Mouse (Mus musculus): Measurements from ENCODE around the gene Dnah8.
A peak's percentile ranks its signal among the peaks of the same experiment; 100 is the strongest.

The Dnah8 gene

DNA sequence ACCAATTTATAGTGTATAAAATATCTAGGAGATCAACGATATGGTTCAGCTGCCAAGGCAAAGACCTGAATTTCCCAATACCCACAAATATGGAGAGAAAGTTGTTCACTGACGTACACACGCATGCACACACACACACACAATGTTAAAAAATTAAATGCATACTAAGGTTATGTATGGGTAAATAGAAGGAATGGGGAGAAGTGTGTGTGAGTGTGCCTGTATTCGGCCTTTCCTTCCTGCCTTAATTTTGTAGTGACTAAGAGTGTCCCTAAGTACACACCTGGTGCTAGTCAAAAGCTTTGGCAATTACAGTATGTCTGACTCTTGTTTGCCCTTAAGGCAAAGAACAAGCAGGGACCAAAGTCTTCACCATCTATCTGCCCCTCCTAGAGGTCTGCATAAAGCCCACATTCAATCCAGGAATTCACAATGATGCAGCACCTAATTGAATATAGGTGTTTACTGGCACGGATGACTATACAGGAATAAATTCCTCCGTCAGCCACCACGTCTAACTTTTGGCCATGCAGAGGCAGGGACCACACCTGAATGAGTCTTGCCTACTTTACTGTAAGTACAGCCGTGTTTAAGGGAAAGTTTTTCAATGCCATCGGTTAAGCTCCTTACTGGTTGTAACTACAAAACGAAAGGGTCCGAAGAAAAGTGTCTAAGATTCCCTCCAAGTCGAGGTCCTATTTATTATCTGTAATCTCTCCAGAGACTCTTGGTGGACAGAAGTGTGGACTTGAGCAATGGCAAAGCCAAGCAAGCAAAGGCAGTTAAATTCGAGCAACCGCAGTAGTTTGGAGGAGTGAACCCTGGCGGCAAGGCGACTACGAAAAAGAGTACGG is 12.7 kb upstream of the Dnah8 start:
- Histone ChIP-seq H3K27me3 (ENCODE audit: insufficient read depth, low read length) (peaks cover 10% of the 10 kb centered on the region), H3K4me1 (replicated peaks; ENCODE audit: low read depth, low read length) (peaks cover 57% of the 10 kb centered on the region), H3K36me3 (ENCODE audit: insufficient read depth, low read length) (peaks cover 15% of the 10 kb centered on the region; the same call in 1 of the 2 replicates), H3K4me3 (replicated peaks; ENCODE audit: low read length) (peak overlapping the region; percentile 88), H3K9me3 (ENCODE audit: low read length) (no peaks in the 10 kb centered on the region)
- TF ChIP-seq NANOG (IDR thresholded peaks at IDR 0.05; ENCODE audit: borderline replicate concordance, low read length) (0 out of 2 replicates have a peak, but pooled peaks have one; percentile 2), POU5F1 (IDR thresholded peaks at IDR 0.05; ENCODE audit: borderline replicate concordance, low read length) (no peak)

DNA sequence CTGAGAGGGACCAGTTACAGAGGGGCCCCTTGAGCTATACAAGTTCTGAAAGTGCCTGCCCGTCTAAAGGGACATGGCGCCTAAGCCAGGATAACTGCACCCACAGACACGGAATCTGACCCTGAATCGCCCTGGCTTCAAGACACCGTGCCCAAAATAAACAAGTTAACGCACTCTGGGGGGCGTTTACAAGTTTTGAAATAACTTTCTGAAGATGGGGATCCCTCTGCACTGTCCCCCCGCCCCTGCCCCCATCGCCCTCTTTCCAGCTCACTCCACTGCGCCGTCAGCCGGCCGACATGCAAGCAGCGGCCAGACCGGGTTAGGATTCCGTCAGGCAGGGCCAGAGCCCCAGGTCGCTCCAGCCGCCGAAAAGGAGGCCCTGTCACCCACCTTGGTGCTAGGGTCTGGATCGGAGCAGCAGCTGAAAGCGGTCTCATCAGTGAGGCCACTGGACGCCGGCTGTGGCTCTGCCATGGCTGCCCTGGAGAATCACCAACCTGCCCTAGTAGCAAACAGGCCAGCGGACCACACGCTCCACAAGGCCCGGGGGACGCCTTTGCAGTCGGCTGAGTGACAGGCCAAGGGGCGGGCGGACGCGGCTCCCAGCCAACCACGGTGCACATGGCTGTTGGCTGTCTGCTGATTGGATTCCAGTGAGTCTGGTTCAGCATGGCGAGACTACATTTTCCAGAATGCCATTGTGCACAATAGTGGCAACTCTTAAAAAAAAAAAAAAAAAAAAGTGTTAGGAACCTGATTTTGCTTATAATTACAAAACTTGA is 11.9 kb upstream of the Dnah8 start:
- Histone ChIP-seq H3K27me3 (ENCODE audit: insufficient read depth, low read length) (peaks cover 11% of the 10 kb centered on the region), H3K9me3 (ENCODE audit: low read length) (no peaks in the 10 kb centered on the region), H3K4me1 (replicated peaks; ENCODE audit: low read depth, low read length) (peaks cover 49% of the 10 kb centered on the region), H3K4me3 (replicated peaks; ENCODE audit: low read length) (peak overlapping the region; percentile 88), H3K36me3 (ENCODE audit: insufficient read depth, low read length) (peaks cover 11% of the 10 kb centered on the region; the same call in 1 of the 2 replicates)
- TF ChIP-seq NANOG (IDR thresholded peaks at IDR 0.05; ENCODE audit: borderline replicate concordance, low read length): no peak
- TF ChIP-seq POU5F1 (IDR thresholded peaks at IDR 0.05; ENCODE audit: borderline replicate concordance, low read length): no peak
- TF ChIP-seq CTCF (conservative IDR thresholded peaks at IDR 0.05; ENCODE audit: low read length): no peak

DNA sequence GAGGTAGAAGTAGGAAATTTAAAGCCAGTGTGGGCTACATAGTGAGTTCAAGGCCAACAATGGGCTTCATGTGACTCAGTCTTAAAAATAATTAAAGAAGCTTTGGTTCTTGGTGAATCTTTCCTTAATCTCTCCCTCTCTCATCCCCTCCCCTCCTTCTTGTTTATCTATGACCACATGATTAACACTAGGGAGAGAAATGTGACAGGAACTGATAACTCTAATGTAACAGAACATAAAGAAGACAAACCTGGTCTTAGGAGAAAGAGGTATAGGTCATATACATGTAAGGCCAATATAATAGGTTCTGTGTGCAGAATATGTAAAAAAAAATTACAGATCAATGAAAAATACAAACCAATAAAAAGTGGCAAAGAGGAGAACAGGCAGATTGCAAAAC is 10.8 kb upstream of the Dnah8 start:
- peaks cover 44% of the 10 kb centered on the region for H3K4me1 ChIP-seq (replicated peaks; ENCODE audit: low read depth, low read length)
- H3K27me3 ChIP-seq (ENCODE audit: insufficient read depth, low read length): peaks cover 11% of the 10 kb centered on the region
- TF ChIP-seq CTCF (conservative IDR thresholded peaks at IDR 0.05; ENCODE audit: low read length) (no peak), NANOG (IDR thresholded peaks at IDR 0.05; ENCODE audit: borderline replicate concordance, low read length) (no peak), POU5F1 (IDR thresholded peaks at IDR 0.05; ENCODE audit: borderline replicate concordance, low read length) (no peak)
- H3K36me3 ChIP-seq (ENCODE audit: insufficient read depth, low read length): peaks cover 2% of the 10 kb centered on the region; the same call in 1 of the 2 replicates
- H3K4me3 ChIP-seq (replicated peaks; ENCODE audit: low read length): no peak overlapping the region
- no peaks in the 10 kb centered on the region for H3K9me3 ChIP-seq (ENCODE audit: low read length)

DNA sequence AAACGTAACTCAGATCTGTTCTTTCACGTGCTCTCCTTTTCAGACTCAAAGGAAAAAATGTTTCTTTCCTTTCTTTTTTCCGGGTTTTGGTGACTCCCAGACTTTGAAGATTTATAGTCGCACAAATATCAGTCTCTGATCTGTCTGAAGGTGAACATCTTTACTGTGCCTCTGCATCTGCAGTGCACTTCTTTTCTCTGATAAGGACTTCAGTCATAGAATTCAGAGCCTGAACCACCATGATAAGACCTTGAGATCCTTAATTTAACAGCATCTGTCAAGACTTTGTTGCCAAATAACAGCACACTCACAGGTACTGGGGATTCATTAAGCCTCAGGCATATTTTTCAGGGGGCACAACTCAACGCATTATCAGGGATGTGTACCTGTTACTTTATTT is 8.0 kb upstream of the Dnah8 start:
- H3K4me3 ChIP-seq (replicated peaks; ENCODE audit: low read length): no peak overlapping the region
- peaks cover 11% of the 10 kb centered on the region for H3K27me3 ChIP-seq (ENCODE audit: insufficient read depth, low read length)
- H3K9me3 ChIP-seq (ENCODE audit: low read length): peaks cover 12% of the 10 kb centered on the region
- peaks cover 16% of the 10 kb centered on the region for H3K4me1 ChIP-seq (replicated peaks; ENCODE audit: low read depth, low read length)
- peaks cover 2% of the 10 kb centered on the region; the same call in 1 of the 2 replicates for H3K36me3 ChIP-seq (ENCODE audit: insufficient read depth, low read length)
- TF ChIP-seq POU5F1 (IDR thresholded peaks at IDR 0.05; ENCODE audit: borderline replicate concordance, low read length): no peak
- no peak for TF ChIP-seq CTCF (conservative IDR thresholded peaks at IDR 0.05; ENCODE audit: low read length)
- no peak for TF ChIP-seq NANOG (IDR thresholded peaks at IDR 0.05; ENCODE audit: borderline replicate concordance, low read length)

DNA sequence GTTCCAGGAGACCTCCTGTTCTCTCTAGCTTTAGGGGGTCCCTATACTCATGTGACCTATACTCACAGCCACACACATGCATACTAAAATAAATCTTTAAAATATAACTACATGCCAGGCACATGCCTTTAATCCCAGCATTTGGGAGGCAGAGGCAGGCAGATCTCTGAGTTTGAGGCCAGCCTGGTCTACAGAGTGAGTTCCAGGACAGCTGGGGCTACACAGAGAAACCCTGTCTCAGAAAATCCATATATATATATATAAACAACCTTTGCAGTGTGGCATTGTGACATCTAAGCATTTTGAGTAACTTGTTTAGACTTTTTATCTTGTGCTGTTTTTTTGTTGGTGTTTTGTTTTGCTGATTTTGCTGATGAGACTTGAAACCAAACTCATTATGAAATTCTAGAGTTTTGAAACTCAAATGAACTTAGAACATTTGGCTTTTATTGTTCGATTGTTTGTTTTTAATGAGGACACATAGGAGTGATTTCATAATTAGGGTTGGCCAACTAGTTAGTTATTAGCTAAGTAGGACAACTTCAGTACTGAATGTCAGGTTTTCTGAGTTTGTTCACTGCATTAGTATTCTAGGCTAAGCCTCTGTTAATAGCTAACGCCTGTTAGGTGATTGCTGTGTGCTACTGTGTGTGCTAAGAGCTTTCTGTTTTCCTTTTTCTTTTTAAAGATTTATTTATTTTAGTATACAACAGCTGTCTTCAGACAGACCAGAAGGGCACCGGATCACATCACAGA is 5.8 kb upstream of the Dnah8 start:
- no peak for TF ChIP-seq NANOG (IDR thresholded peaks at IDR 0.05; ENCODE audit: borderline replicate concordance, low read length)
- no peak for TF ChIP-seq POU5F1 (IDR thresholded peaks at IDR 0.05; ENCODE audit: borderline replicate concordance, low read length)
- no peak for TF ChIP-seq CTCF (conservative IDR thresholded peaks at IDR 0.05; ENCODE audit: low read length)
- H3K9me3 ChIP-seq (ENCODE audit: low read length): peaks cover 15% of the 10 kb centered on the region

DNA sequence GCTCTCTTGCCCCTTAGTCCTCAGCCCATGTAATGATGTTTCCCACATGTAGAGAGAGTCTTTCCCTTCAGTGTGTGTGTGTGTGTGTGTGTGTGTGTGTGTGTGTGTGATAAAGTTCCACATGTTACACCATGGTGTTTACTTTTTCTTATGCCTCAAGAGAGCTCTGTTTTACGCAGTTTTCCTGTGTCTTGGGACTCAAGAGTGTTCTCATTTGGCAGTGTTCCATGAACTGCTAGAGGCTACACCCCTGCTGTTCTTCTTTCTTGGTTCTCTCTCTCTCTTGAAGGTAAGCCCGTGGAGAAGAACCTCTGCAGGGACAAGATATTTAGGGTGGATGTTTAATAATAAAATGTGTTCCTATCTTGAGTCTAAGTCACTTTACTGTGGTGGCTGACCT is 5.0 kb upstream of the Dnah8 start:
- H3K4me3 ChIP-seq (replicated peaks; ENCODE audit: low read length): no peak overlapping the region
- TF ChIP-seq CTCF (conservative IDR thresholded peaks at IDR 0.05; ENCODE audit: low read length) (no peak), NANOG (IDR thresholded peaks at IDR 0.05; ENCODE audit: borderline replicate concordance, low read length) (no peak), POU5F1 (IDR thresholded peaks at IDR 0.05; ENCODE audit: borderline replicate concordance, low read length) (no peak)
- H3K27me3 ChIP-seq (ENCODE audit: insufficient read depth, low read length): peaks cover 11% of the 10 kb centered on the region
- peaks cover 24% of the 10 kb centered on the region for H3K36me3 ChIP-seq (ENCODE audit: insufficient read depth, low read length)
- peaks cover 31% of the 10 kb centered on the region for H3K4me1 ChIP-seq (replicated peaks; ENCODE audit: low read depth, low read length)
- H3K9me3 ChIP-seq (ENCODE audit: low read length): peaks cover 15% of the 10 kb centered on the region

More for the DNA sequence above, 5.8 kb upstream of the Dnah8 start:
- peaks cover 11% of the 10 kb centered on the region for H3K27me3 ChIP-seq (ENCODE audit: insufficient read depth, low read length)
- no peak overlapping the region for H3K4me3 ChIP-seq (replicated peaks; ENCODE audit: low read length)
- H3K36me3 ChIP-seq (ENCODE audit: insufficient read depth, low read length): peaks cover 23% of the 10 kb centered on the region
- peaks cover 27% of the 10 kb centered on the region for H3K4me1 ChIP-seq (replicated peaks; ENCODE audit: low read depth, low read length)

DNA sequence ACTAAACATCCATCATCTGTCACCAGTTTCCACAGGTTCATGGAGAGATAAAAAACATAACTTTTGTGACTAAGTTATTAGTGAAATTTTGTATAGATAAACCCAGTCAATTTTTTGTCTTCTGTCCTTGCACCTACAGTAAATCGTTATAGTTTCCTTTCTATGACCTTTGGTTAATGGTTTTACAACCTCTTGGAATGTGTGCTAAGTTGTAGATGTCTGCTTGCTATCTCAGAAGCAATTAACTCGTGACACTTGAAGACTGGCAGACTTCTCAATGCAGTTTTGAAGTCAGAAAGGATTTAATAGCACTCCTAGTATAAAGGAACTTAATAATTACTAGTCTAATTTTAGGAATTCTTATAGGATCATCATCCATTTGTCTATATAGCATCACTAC is 3.6 kb upstream of the Dnah8 start:
- Histone ChIP-seq H3K9me3 (ENCODE audit: low read length) (peaks cover 15% of the 10 kb centered on the region), H3K27me3 (ENCODE audit: insufficient read depth, low read length) (peaks cover 7% of the 10 kb centered on the region), H3K4me3 (replicated peaks; ENCODE audit: low read length) (no peak overlapping the region), H3K4me1 (replicated peaks; ENCODE audit: low read depth, low read length) (peaks cover 31% of the 10 kb centered on the region), H3K36me3 (ENCODE audit: insufficient read depth, low read length) (peaks cover 24% of the 10 kb centered on the region)
- no peak for TF ChIP-seq NANOG (IDR thresholded peaks at IDR 0.05; ENCODE audit: borderline replicate concordance, low read length)
- no peak for TF ChIP-seq CTCF (conservative IDR thresholded peaks at IDR 0.05; ENCODE audit: low read length)
- no peak for TF ChIP-seq POU5F1 (IDR thresholded peaks at IDR 0.05; ENCODE audit: borderline replicate concordance, low read length)

DNA sequence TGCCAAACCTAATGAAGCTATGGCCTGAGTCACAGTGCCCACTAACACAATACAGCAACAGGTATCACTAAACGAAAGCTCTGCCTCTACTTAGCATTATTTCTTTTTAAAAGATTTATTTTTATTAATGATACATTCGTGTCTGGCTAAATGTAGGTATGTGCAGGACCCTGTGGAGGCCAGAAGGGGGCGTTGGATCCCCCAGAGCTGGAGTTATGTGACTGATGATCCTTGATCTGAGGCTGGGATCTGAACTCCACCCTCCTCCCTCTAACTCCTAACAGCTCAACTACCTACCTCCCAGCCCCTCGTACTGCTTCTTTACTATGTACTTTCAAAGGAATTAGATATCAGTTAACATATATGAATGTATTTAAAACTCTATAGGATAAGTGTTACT is 2.7 kb upstream of the Dnah8 start:
- peaks cover 15% of the 10 kb centered on the region for H3K9me3 ChIP-seq (ENCODE audit: low read length)
- TF ChIP-seq NANOG (IDR thresholded peaks at IDR 0.05; ENCODE audit: borderline replicate concordance, low read length): no peak
- TF ChIP-seq POU5F1 (IDR thresholded peaks at IDR 0.05; ENCODE audit: borderline replicate concordance, low read length): no peak
- peak; percentile 97 for TF ChIP-seq CTCF (conservative IDR thresholded peaks at IDR 0.05; ENCODE audit: low read length)

More for the DNA sequence above, 2.7 kb upstream of the Dnah8 start:
- Histone ChIP-seq H3K27me3 (ENCODE audit: insufficient read depth, low read length) (peaks cover 1% of the 10 kb centered on the region; the same call in 1 of the 2 replicates), H3K4me3 (replicated peaks; ENCODE audit: low read length) (no peak overlapping the region), H3K4me1 (replicated peaks; ENCODE audit: low read depth, low read length) (peaks cover 34% of the 10 kb centered on the region), H3K36me3 (ENCODE audit: insufficient read depth, low read length) (peaks cover 24% of the 10 kb centered on the region)
